Mouse (Mus musculus) midbrain, embryonic 14.5 days (tissue): ENCODE results near the gene Vwa5b1. TPM values are rescaled to one million over a fixed set of nuclear protein-coding genes. Genes with fewer than 3 reads are reported as not detected.

Source experiments
- ATAC-seq: fragments of 200-750 bp; cut with Nextera tagmentation; 2 replicates; pipeline ENCODE4 v1.8.0; 2017; ENCODE audit warnings: moderate number of reproducible peaks, moderate library complexity; ENCODE audit not compliant: low FRiP score, low TSS enrichment
- DNase-seq: peaks from one replicate; pipeline ENCODE4 v3.0.0-alpha.2; 2015
- H3K27ac ChIP-seq: fragments of 300-500 bp; sonication (generic); replicated peaks from 2 replicates; pipeline ENCODE4 v1.5.1; 2014; ENCODE audit warnings: mild to moderate bottlenecking, low read depth, low read length, moderate library complexity
- H3K27me3 ChIP-seq: fragments of 300-500 bp; sonication (generic); 2 replicates; pipeline ENCODE4 v1.6.1; 2014; ENCODE audit warnings: low read length, control low read depth, mixed read lengths; ENCODE audit not compliant: control insufficient read depth, insufficient read depth
- H3K36me3 ChIP-seq: fragments of 300-500 bp; sonication (generic); 2 replicates; pipeline ENCODE4 v1.6.1; 2014; ENCODE audit warnings: low read length, control low read depth; ENCODE audit not compliant: control insufficient read depth, insufficient read depth
- H3K4me1 ChIP-seq: fragments of 300-500 bp; sonication (generic); 2 replicates; pipeline ENCODE4 v1.6.1; 2014; ENCODE audit warnings: mild to moderate bottlenecking, antibody characterized with exemption, low read length, control low read depth; ENCODE audit not compliant: control insufficient read depth, insufficient read depth
- H3K4me2 ChIP-seq: fragments of 300-500 bp; sonication (generic); 2 replicates; pipeline ENCODE4 v1.6.1; 2014; ENCODE audit warnings: mild to moderate bottlenecking, low read length, moderate library complexity
- H3K4me3 ChIP-seq: fragments of 300-500 bp; sonication (generic); replicated peaks from 2 replicates; pipeline ENCODE4 v1.5.1; 2014; ENCODE audit warnings: low read depth, low read length
- H3K9ac ChIP-seq: fragments of 300-500 bp; sonication (generic); replicated peaks from 2 replicates; pipeline ENCODE4 v1.6.1; 2014; ENCODE audit warnings: mild to moderate bottlenecking, low read length, moderate library complexity
- H3K9me3 ChIP-seq: fragments of 300-500 bp; sonication (generic); 2 replicates; pipeline ENCODE4 v1.6.1; 2016; ENCODE audit warnings: low read length, control low read depth, mixed read lengths; ENCODE audit not compliant: control insufficient read depth
- WGBS: fragments of 180-500 bp; shearing (Covaris S2); extraction: QIAGEN DNeasy Blood & Tissue Kit; methylation state at CpG from one replicate; pipeline ENCODE4 v1.1.7; 2014; 5-methylcytosine and 5-hydroxymethylcytosine counted together
- polyA plus RNA-seq: library from polyadenylated mRNA; unstranded; fragments of >200 nt; fragmentation: Nextera tagmentation; extraction: Ambion mirVana; gene quantifications from 2 replicates; pipeline ENCODE4 v1.2.1, GENCODE M21; 2014

Vwa5b1 gene
- polyA plus RNA-seq, 1 experiment from 2014 or later = 1.6 TPM

DNA sequence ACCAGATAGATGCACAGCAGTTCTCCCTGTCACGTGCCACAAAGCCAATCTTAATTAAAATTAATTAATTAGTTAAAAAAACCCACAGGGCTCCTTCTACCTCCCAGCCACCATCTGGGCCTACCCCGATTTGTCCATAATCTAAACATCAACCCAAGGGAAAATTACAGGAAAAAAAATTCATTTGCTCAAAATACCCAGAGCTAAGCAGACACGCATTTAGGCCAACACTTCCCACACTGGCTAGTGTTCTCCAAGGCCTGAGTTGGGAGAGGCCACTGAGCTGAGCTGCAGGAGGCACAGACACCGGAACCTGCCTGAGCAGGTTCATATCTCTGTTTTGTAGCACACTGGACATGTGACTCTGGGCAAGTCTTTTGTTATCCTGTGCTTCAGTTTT, 86.7 kb downstream of the Vwa5b1 start:
- Histone ChIP-seq H3K9me3 (no peaks in the 10 kb centered on the region), H3K36me3 (no peaks in the 10 kb centered on the region), H3K4me3 (no peak overlapping the region), H3K27ac (no peak overlapping the region), H3K27me3 (no peaks in the 10 kb centered on the region), H3K4me2 (no peak overlapping the region), H3K9ac (no peak overlapping the region), H3K4me1 (peaks cover 12% of the 10 kb centered on the region)
- no peak for ATAC-seq
- 55% methylated on average over 4 of the region's 4 CpGs for WGBS
- DNase-seq = no peak

DNA sequence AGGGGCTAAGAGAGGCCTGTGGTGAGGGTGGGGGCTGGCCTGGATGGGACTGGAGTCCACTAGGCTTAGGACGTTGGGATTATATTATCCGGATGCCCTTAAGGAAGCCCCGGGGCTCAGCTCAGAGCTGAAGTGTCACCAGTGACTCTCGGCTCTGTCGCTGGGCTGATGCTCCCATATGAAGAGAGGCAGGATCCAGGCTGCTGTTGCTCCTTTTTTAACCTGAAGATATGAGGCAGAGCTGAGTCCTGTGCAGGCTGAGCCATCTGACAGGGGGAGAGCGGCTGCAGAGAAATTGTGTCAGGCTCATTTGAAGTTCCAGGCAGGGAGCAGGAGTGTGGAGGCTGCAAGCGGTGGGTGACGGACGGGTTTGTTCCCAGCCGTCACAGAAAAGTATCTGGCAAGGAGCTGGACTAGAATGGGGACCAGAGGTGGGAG, 87.5 kb downstream of the Vwa5b1 start:
- no peak overlapping the region for H3K9ac ChIP-seq
- no peaks in the 10 kb centered on the region for H3K9me3 ChIP-seq
- no peaks in the 10 kb centered on the region for H3K27me3 ChIP-seq
- 5% methylated on average over 10 of the region's 10 CpGs for WGBS
- H3K4me2 ChIP-seq = peak overlapping the region; percentile 23
- ATAC-seq (peak; percentile 55; the same call in 1 of the 2 replicates), DNase-seq (peak; percentile 73)
- H3K36me3 ChIP-seq = no peaks in the 10 kb centered on the region
- H3K27ac ChIP-seq = peak overlapping the region; percentile 1; the same call in 1 of the 2 replicates
- no peak overlapping the region for H3K4me3 ChIP-seq
- H3K4me1 ChIP-seq = peaks cover 17% of the 10 kb centered on the region

DNA sequence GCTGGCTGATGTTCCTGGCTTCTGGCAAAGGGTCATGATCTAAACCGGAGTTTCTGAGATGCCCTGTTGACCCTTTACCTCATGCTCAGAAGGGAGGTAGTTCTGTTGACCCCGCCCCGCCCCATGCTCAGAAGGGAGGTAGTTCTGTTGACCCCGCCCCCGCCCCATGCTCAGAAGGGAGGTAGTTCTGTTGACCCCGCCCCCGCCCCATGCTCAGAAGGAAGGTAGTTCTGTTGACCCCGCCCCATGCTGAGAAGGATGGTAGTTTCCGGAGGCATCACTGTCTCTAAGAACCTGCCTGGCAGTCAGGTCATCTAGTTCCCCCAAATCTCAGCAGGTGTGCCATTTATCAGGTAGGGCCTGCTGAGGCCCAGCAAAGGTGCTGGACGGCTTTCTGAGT, 88.1 kb downstream of the Vwa5b1 start:
- H3K9ac ChIP-seq = no peak overlapping the region
- no peak for ATAC-seq
- H3K4me1 ChIP-seq = peaks cover 20% of the 10 kb centered on the region
- H3K4me2 ChIP-seq = peak overlapping the region; percentile 23; the same call in 1 of the 2 replicates
- H3K27ac ChIP-seq = 0 out of 2 replicates have a peak overlapping the region, but pooled peaks have one; percentile 1
- DNase-seq = no peak
- H3K9me3 ChIP-seq = no peaks in the 10 kb centered on the region
- no peak overlapping the region for H3K4me3 ChIP-seq
- H3K36me3 ChIP-seq = no peaks in the 10 kb centered on the region
- no peaks in the 10 kb centered on the region for H3K27me3 ChIP-seq
- WGBS = 24% methylated on average over 10 of the region's 10 CpGs

DNA sequence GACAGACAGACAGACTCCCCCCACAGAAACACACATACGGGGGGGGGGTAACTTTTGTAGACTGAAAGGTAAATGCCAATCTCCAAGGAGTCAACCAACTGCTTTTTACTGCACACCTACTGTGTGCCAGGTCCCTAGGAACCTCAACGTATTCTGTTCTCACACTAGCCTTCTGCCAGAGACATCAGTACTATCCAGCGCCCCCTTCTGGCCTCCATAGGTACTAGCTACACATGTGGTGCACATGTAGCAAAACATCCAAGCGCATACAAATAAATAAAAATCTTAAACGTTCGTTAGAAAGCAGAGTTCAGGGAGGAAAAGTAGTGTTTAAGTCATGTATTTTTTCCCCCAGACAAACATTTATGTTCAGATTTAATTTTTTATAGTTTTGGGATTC, 88.6 kb downstream of the Vwa5b1 start:
- no peak overlapping the region for H3K9ac ChIP-seq
- no peak overlapping the region for H3K4me2 ChIP-seq
- no peaks in the 10 kb centered on the region for H3K9me3 ChIP-seq
- H3K36me3 ChIP-seq = no peaks in the 10 kb centered on the region
- no peaks in the 10 kb centered on the region for H3K27me3 ChIP-seq
- 63% methylated on average over 6 of the region's 6 CpGs for WGBS
- no peak overlapping the region for H3K27ac ChIP-seq
- H3K4me1 ChIP-seq = peaks cover 20% of the 10 kb centered on the region
- no peak overlapping the region for H3K4me3 ChIP-seq
- DNase-seq = peak; percentile 61
- no peak for ATAC-seq

GRCm38 (mm10) chr4:138546241-138546640, 89.4 kb downstream of the Vwa5b1 start:
- H3K4me2 ChIP-seq = no peak overlapping the region
- 75% methylated on average over 11 of the region's 11 CpGs for WGBS
- ATAC-seq (no peak), DNase-seq (no peak)
- no peak overlapping the region for H3K9ac ChIP-seq
- H3K36me3 ChIP-seq = no peaks in the 10 kb centered on the region
- H3K4me3 ChIP-seq = no peak overlapping the region
- H3K9me3 ChIP-seq = no peaks in the 10 kb centered on the region
- H3K27me3 ChIP-seq = no peaks in the 10 kb centered on the region
- H3K4me1 ChIP-seq = peaks cover 20% of the 10 kb centered on the region
- no peak overlapping the region for H3K27ac ChIP-seq

- H3K4me2 ChIP-seq = no peak overlapping the region
- 42% methylated on average over 12 of the region's 12 CpGs for WGBS
- H3K4me3 ChIP-seq = no peak overlapping the region
- no peak overlapping the region for H3K9ac ChIP-seq
- H3K27me3 ChIP-seq = no peaks in the 10 kb centered on the region
- H3K9me3 ChIP-seq = no peaks in the 10 kb centered on the region
- DNase-seq (peak; percentile 44), ATAC-seq (no peak)
- peaks cover 17% of the 10 kb centered on the region for H3K4me1 ChIP-seq
- no peaks in the 10 kb centered on the region for H3K36me3 ChIP-seq
- H3K27ac ChIP-seq = no peak overlapping the region
Observed at GRCm38 (mm10) chr4:138543177-138543576, 92.5 kb downstream of the Vwa5b1 start.

DNA sequence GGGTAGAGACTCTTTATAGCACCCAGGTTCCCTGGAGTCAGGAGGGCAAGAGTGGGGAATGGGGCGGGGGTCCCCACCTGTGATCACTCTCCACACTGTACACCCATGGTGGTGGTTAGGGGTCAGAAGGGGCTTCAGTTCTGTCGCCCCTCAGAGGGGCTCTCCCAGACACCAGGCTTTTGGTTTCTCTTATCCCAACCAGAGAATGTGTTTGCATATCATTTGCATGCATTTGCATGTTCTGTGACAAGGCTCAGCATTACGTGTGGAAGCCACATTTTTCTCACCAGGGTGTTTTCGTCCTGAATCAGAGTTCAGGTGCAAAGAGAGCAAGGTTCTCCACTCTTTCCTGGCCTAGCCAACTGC, 97.6 kb downstream of the Vwa5b1 start:
- no peaks in the 10 kb centered on the region for H3K27me3 ChIP-seq
- peaks cover 16% of the 10 kb centered on the region for H3K4me1 ChIP-seq
- DNase-seq (peak; percentile 46), ATAC-seq (peak; percentile 40; the same call in 1 of the 2 replicates)
- WGBS = 37% methylated on average over 4 of the region's 4 CpGs
- H3K9me3 ChIP-seq = no peaks in the 10 kb centered on the region
- H3K9ac ChIP-seq = no peak overlapping the region
- no peak overlapping the region for H3K4me3 ChIP-seq
- no peak overlapping the region for H3K4me2 ChIP-seq
- H3K36me3 ChIP-seq = no peaks in the 10 kb centered on the region
- H3K27ac ChIP-seq = peak overlapping the region; percentile 71

- Histone ChIP-seq H3K4me2 (no peak overlapping the region), H3K9me3 (no peaks in the 10 kb centered on the region), H3K27ac (peak overlapping the region; percentile 71), H3K9ac (no peak overlapping the region), H3K4me1 (peaks cover 14% of the 10 kb centered on the region), H3K36me3 (no peaks in the 10 kb centered on the region), H3K4me3 (no peak overlapping the region), H3K27me3 (no peaks in the 10 kb centered on the region)
- DNase-seq (peak; percentile 89), ATAC-seq (peak; percentile 67; the same call in 1 of the 2 replicates)
- 20% methylated on average over 10 of the region's 10 CpGs for WGBS
Observed at GRCm38 (mm10) chr4:138537210-138538083, 98.2 kb downstream of the Vwa5b1 start.

DNA sequence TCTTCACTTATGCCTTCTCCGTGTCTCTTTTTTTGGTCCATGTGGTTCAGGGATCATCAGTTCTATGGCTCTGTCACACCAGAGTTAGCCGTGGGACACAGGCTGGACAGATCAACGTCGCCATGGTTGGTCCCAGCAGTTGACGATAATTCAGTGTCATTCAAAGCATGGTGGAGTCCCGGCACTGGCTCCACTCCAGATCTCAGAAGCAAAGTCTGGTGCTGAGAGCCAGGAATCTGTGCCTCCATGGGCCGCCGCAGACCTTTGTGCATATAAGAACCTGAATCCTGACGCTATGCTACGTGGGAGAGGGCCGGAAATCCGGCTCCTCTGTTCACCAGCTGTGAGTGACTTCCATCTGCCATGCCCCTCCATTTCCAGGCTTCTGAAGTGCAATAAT, 100.1 kb downstream of the Vwa5b1 start:
- peaks cover 14% of the 10 kb centered on the region for H3K4me1 ChIP-seq
- no peaks in the 10 kb centered on the region for H3K9me3 ChIP-seq
- no peak overlapping the region for H3K4me3 ChIP-seq
- no peak for ATAC-seq
- no peaks in the 10 kb centered on the region for H3K27me3 ChIP-seq
- no peak overlapping the region for H3K4me2 ChIP-seq
- no peak for DNase-seq
- 80% methylated on average over 12 of the region's 12 CpGs for WGBS
- H3K36me3 ChIP-seq = no peaks in the 10 kb centered on the region
- H3K9ac ChIP-seq = no peak overlapping the region
- H3K27ac ChIP-seq = no peak overlapping the region
